Mouse (Mus musculus) spleen, postnatal 10 days (tissue): ENCODE data around the gene Mettl7a3.
"Not testable (repeated sequence)": the region's sequence is repeated elsewhere in the genome, so short reads cannot be mapped to it uniquely, and the experiment has no call there.

Experiments
- DNase-seq, 2 experiments: peaks; one replicate each; pipeline ENCODE4 v3.0.0; 2021 to 2022; ENCODE audit warnings: low spot score in 2 of 2

Gene Mettl7a3

DNA sequence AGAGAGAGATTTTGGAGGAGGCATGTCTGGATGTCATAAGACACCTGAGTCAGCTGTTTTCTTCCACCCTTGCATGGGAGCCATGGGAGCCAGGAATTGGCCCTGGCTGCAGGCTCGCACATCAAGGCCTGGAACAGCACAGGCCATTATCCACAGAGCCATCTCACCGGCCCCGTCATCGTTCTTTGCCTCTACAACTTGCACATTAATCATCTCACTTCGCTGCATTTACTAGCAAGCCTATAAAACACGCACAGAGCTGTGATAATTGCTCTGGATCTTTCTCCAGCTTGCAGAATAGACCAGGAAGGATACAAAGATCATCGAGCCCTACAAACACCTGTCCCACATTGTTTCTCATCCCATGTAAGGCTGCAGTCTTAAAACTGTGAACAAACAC lies 4.0 kb upstream of the Mettl7a3 start:
- no peak for DNase-seq

DNA sequence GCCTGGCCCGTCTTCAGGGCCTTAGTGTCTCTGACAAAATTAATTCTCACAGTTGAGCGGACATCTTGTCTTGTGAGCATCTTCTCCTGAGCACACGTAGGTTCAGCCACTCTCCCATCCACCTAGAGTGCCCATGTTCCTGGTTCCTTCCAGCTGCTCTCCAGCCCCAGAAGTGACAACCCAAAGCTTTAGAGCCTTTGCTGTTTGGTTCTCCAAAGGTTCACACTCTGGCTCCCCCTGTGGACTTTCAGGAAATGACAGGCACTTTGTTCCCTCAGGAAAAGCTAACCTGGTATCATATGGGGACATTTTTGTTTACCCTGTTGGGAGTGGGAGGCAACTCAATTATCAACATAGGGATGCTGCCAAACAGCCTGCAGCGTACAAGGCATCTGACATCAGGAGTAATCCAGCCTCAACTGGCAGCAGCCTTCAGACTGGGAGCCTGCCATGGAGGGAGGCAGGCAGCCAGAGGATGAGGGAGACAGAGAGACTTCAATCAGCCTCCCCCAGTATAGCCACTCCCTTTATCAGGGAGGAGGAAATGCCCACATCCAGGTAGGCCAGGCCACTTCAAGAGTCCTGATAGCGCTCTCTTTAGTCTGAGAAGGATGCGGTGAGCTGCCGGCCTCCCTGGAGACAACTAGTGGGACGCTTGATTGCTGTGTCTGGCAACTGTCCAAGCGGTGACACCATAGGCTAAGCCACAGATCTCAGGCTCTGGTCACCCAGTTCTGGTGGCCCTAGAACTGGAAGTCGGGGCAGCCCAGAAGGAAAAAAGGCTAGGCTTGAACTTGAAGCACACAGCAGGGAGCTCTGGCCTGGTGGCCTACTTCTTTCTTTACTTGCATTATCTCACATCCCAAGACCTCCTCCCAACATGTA lies 2.4 kb upstream of the Mettl7a3 start:
- DNase-seq: not testable (repeated sequence)

- not testable (repeated sequence) for DNase-seq
These were observed 2.6 kb downstream of the Mettl7a3 start for GRCm38 (mm10) chr15:100337328-100337727.

GRCm38 (mm10) chr15:100337847-100338246 lies 3.1 kb downstream of the Mettl7a3 start:
- DNase-seq: peak; percentile 34 to 82

- not testable (repeated sequence) for DNase-seq
These were observed 6.7 kb downstream of the Mettl7a3 start for GRCm38 (mm10) chr15:100341314-100341980.

DNA sequence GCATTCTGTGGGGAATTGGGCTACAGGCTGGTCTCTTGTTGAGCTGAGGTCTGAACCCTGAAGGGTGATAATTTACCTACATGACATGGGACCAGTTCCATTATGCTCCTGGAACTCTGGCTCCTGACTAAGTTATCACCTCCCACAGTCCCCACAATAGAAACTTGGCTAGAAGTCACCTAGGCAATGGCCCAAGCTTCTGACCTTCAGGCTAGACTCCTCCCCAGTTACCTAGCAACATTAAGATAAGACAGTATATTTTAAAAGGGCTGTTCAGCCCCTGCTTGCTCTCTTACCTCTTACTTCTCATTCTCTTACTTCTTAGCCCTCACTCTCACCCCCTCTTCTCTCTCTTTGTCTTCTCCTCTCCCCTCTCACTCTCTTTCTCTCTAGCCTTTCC lies 10.8 kb downstream of the Mettl7a3 start:
- no peak for DNase-seq

DNA sequence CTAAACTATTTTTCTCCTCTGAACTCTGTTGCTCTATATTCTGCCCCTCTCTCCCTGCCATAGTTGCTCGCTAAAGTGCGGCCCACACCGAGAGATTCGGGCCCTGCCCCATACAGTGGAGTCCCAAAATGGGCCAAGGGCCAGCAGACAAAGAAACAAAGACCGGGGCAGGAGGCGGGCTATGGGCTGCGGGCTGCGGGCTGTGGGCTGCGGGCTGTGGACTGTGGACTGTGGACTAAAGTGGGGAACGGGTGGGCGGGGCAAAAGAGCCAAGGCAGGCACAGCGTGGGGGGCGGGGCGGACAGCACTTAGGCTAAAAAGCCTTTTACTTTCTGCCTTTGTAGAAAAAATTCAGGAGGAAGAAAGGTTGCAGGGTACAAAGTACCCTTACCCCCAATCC lies 12.0 kb downstream of the Mettl7a3 start:
- DNase-seq: no peak

DNA sequence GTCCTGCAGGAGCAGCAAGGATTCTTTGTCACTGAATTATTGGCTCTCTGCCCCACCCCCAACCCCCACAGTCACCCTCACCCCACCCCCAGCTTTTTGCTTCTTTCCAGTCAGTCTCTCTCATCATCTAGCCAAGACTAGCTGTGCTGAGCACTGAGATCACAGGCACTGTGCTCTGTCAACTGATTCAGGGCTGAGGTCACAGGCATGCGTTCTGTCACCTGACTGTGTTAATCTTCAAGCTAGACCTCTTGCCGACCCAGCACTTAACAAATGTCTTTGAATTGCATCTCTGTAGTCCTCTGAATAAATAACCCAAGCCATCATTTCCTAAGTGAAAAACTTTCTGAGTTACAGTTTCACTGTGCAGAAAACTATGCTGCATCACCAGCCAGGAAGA lies 14.8 kb downstream of the Mettl7a3 start:
- DNase-seq: no peak

GRCm38 (mm10) chr15:100351501-100352060 lies 16.9 kb downstream of the Mettl7a3 start:
- DNase-seq: no peak

DNA sequence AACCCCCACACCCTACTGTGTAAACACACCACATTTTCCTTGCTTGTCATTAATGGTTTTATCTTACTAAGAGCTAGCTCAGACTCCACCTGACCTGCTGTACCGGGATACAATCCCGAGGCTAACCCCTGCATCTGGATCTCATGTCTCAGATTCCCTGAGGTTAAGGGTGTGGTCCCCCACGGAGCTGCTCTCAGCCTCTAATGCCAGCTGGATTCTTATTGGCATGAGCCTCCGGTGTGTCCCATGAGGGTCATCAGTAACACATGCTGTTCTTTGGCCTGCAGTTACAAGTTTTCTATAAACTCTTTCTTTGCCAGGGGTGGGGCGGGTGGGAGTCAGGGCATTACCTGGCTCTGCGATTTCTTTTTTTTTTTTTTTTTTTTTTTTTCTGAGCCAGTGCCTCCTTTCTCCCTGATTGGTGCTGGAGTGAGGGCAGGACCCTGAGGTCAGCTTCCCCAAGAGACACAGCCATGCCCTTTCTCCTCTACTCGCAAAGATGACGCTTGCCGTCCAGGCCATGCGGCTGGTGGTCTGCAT lies 18.1 kb downstream of the Mettl7a3 start, which contains the start of the genes Methig1 and Mettl7a2:
Gene Methig1, plus strand, starts transcription at position 439 of the 540 bp plus-strand sequence.
Gene Mettl7a2, plus strand, starts transcription at position 490 of the 540 bp plus-strand sequence.
- no peak for DNase-seq

GRCm38 (mm10) chr15:100353399-100353798 lies 18.7 kb downstream of the Mettl7a3 start:
- not testable (repeated sequence) for DNase-seq

GRCm38 (mm10) chr15:100355876-100356275 lies 21.1 kb downstream of the Mettl7a3 start:
- DNase-seq: no peak

- no peak for DNase-seq
These were observed 29.5 kb downstream of the Mettl7a3 start, which contains the start of gene Higd1c for GRCm38 (mm10) chr15:100364242-100364641. Gene Higd1c (plus strand): TSS chr15:100364542.

GRCm38 (mm10) chr15:100365967-100366366 lies 31.2 kb downstream of the Mettl7a3 start:
- DNase-seq: not testable (repeated sequence)

GRCm38 (mm10) chr15:100367119-100367518 lies 32.4 kb downstream of the Mettl7a3 start:
- no peak for DNase-seq

DNA sequence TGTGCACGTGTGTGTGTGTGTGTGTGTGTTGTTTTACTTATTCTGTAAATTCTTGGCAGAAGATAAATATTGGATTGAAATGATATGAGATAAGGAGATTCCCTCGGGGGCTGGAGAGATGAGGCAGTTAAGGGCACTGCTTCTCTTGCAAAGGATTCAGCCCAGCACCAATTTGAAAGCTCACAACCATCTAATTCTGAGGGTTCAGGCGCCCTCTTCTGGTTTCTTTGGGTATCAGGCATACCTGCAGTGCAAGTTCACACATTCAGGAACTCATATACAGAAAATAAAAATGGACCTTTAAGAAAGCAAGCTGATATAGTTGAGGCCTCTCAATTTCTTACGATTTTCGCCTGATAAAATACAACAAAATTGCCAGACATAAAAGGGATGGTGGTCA lies 40.3 kb downstream of the Mettl7a3 start:
- peak in 1 of 2 experiments; percentile 68 for DNase-seq

DNA sequence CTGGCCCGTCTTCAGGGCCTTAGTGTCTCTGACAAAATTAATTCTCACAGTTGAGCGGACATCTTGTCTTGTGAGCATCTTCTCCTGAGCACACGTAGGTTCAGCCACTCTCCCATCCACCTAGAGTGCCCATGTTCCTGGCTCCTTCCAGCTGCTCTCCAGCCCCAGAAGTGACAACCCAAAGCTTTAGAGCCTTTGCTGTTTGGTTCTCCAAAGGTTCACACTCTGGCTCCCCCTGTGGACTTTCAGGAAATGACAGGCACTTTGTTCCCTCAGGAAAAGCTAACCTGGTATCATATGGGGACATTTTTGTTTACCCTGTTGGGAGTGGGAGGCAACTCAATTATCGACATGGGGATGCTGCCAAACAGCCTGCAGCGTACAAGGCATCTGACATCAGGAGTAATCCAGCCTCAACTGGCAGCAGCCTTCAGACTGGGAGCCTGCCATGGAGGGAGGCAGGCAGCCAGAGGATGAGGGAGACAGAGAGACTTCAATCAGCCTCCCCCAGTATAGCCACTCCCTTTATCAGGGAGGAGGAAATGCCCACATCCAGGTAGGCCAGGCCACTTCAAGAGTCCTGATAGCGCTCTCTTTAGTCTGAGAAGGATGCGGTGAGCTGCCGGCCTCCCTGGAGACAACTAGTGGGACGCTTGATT lies 43.2 kb downstream of the Mettl7a3 start:
- not testable (repeated sequence) for DNase-seq

- DNase-seq: no peak
These were observed 44.9 kb downstream of the Mettl7a3 start for GRCm38 (mm10) chr15:100379658-100380057.

GRCm38 (mm10) chr15:100380104-100380503 lies 45.4 kb downstream of the Mettl7a3 start:
- no peak for DNase-seq

GRCm38 (mm10) chr15:100385705-100386104 lies 51.0 kb downstream of the Mettl7a3 start:
- no peak for DNase-seq

DNA sequence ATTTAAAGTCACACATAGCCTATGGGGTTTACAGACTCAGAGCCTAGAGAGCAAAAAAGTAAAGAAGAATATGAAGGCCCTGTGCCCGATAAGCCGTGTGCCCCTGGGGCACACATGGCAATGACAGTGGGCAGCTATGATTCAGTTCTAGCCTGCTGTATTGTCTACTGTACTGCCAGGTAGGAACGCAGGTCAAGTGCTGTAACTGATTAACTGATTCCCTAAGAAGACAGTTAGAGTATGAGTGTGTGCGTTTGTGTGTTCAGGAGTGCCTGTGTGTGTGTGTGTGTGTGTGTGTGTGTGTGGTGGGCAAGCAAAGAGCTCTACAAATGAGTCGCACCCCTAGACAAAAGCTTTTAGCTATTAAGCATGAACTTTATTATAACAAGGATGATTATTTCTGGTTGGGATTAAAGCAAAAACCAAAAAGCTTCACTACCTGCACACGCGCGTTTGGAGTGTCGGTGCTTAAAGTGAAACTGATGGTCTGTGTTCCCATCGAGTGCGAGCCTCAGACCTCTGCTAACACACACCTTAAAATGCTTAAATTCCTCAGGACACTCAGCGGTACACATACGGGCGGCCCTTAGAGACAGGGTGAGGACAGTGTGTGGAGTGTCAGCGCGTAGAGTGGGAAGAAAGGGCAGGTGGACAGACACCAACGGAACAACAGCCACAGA lies 53.0 kb downstream of the Mettl7a3 start:
- DNase-seq: no peak
